10 mouse cellular contexts compared by ENCODE assay signal in genomic region chr4:43244022-43244421, GRCm38 (mm10). TPM values are rescaled to one million over a fixed set of nuclear protein-coding genes. Genes with fewer than 3 reads are reported as not detected.
DNase-seq lines count a peak whose midpoint lies in the region; ATAC-seq and TF ChIP-seq lines count a peak whose summit lies in the region.
"Had no signal": no experiment of that assay in that cellular context is flagged by ENCODE, and none has a peak within 500 bp of the region (broad histone marks: within the 10 kb centered on the region; RNA-seq: fewer than 3 reads in every experiment).

No protein-coding gene starts in this region.

- H3K4me2 ChIP-seq in intestine, postnatal 0 days (replicated peaks; ENCODE audit: low read depth) = no peak overlapping the region
- H3K4me2 ChIP-seq in intestine, embryonic 15.5 days (replicated peaks) = no peak overlapping the region
- H3K4me2 ChIP-seq: liver, embryonic 15.5 days had no signal

- no peak overlapping the region for H3K4me3 ChIP-seq in intestine, postnatal 0 days (ENCODE audit: low read depth, low read length)
- no peak overlapping the region for H3K4me3 ChIP-seq in intestine, embryonic 15.5 days (replicated peaks)
- H3K4me3 ChIP-seq: liver, embryonic 15.5 days had no signal

- peak; percentile 11 for DNase-seq in lung, postnatal 10 days
- no peak for DNase-seq in lung, postnatal 25 days (ENCODE audit: low spot score)
- peak; percentile 24 for DNase-seq in embryo, embryonic 10.5 days (ENCODE audit: low spot score)
- peak; percentile 32 for DNase-seq in right cerebral cortex, postnatal 4 days
- no peak for DNase-seq in thymus, postnatal 14 days
- DNase-seq: gastrocnemius, postnatal 36 days; kidney, adult 11 months had no signal

- peak; percentile 59 for TF ChIP-seq CTCF in intestine, postnatal 0 days (IDR thresholded peaks at IDR 0.05; ENCODE audit: low read depth)

- H3K27ac ChIP-seq in intestine, postnatal 0 days (ENCODE audit: low read depth, low read length) = no peak overlapping the region
- H3K27ac ChIP-seq in intestine, embryonic 15.5 days = no peak overlapping the region
- H3K27ac ChIP-seq: liver, embryonic 15.5 days had no signal

- peaks cover 7% of the 10 kb centered on the region; the same call in 1 of the 2 replicates for H3K36me3 ChIP-seq in intestine, postnatal 0 days (ENCODE audit: control insufficient read depth, insufficient read depth)
- H3K36me3 ChIP-seq in intestine, embryonic 15.5 days = no peaks in the 10 kb centered on the region; the same call in 1 of the 2 replicates
- H3K36me3 ChIP-seq: liver, embryonic 15.5 days had no signal

- no peaks in the 10 kb centered on the region for H3K4me1 ChIP-seq in intestine, postnatal 0 days (replicated peaks; ENCODE audit: control insufficient read depth, insufficient read depth, low read length)
- H3K4me1 ChIP-seq in intestine, embryonic 15.5 days (replicated peaks) = no peaks in the 10 kb centered on the region
- H3K4me1 ChIP-seq: liver, embryonic 15.5 days had no signal

- no peaks in the 10 kb centered on the region for H3K27me3 ChIP-seq in intestine, postnatal 0 days (replicated peaks; ENCODE audit: control insufficient read depth, insufficient read depth, low read length)
- no peaks in the 10 kb centered on the region for H3K27me3 ChIP-seq in intestine, embryonic 15.5 days (replicated peaks)
- H3K27me3 ChIP-seq: liver, embryonic 15.5 days had no signal

- ATAC-seq in intestine, postnatal 0 days = no peak
- no peak for ATAC-seq in intestine, embryonic 15.5 days

- no peak overlapping the region for H3K9ac ChIP-seq in intestine, postnatal 0 days (ENCODE audit: low read depth, low read length)
- no peak overlapping the region for H3K9ac ChIP-seq in intestine, embryonic 15.5 days
- H3K9ac ChIP-seq: liver, embryonic 15.5 days had no signal

- no peaks in the 10 kb centered on the region for H3K9me3 ChIP-seq in intestine, postnatal 0 days (ENCODE audit: control insufficient read depth)
- no peaks in the 10 kb centered on the region for H3K9me3 ChIP-seq in intestine, embryonic 15.5 days
- H3K9me3 ChIP-seq: liver, embryonic 15.5 days had no signal

- WGBS in intestine, postnatal 0 days = 48% methylated on average over 2 of the region's 2 CpGs
- WGBS in intestine, embryonic 15.5 days = 36% methylated on average over 2 of the region's 2 CpGs

RNA-seq across cellular contexts. Expression of gene Atp8b5, which starts 22.9 kb away (rescaled TPM):
- polyA plus RNA-seq in intestine, postnatal 0 days (2015; fragmentation: Nextera tagmentation; extraction: Ambion mirVana) = 1.0 and 1.1 TPM in 2 replicates
- polyA plus RNA-seq in intestine, embryonic 15.5 days (2015; fragmentation: Nextera tagmentation; extraction: Ambion mirVana) = 0.85 and 1.1 TPM in 2 replicates

Comparison
In these comparisons a context has a peak if more than half of its experiments do, and no peak if none do; other contexts are left out.
1. DNase-seq: peak in lung, postnatal 10 days (single experiment), embryo, embryonic 10.5 days (single experiment) and right cerebral cortex, postnatal 4 days (single experiment); none in lung, postnatal 25 days (single experiment) and thymus, postnatal 14 days (single experiment).